Mouse (Mus musculus) erythroblast, embryonic 14.5 days (primary cell): ENCODE measurements around the gene Lrmda.

Experiments
- GATA1 ChIP-seq: IDR thresholded peaks from 2 replicates; pipeline ENCODE4 v1.6.1; 2012; ENCODE audit warnings: low read length, inconsistent platforms, mixed read lengths
- TAL1 ChIP-seq: IDR thresholded peaks from 3 replicates; pipeline ENCODE4 v1.6.1; 2012; ENCODE audit warnings: low read length, inconsistent platforms, mixed read lengths

- TF ChIP-seq TAL1 (no peak), GATA1 (no peak)
Observed at GRCm38 (mm10) chr14:22837058-22837457, 817.5 kb downstream of the Lrmda start.
